Mouse (Mus musculus): ENCODE data around the gene Pdf.

The Pdf gene

GRCm38 (mm10) chr8:107048061-107048941 lies at the start of gene Pdf:
Gene Pdf, minus strand, starts transcription at chr8:107048614.
- DNase-seq (ENCODE audit: low read depth, low spot score) = peak; percentile 48

GRCm38 (mm10) chr8:107096366-107097036 lies 48.1 kb upstream of the Pdf start, which contains the start of gene Terf2:
Gene Terf2, minus strand, starts transcription at chr8:107096547.
- peak; percentile 80 for DNase-seq (ENCODE audit: low read depth, low spot score)

- DNase-seq (ENCODE audit: low read depth, low spot score) = no peak
Observed at GRCm38 (mm10) chr8:107095717-107096365, 47.4 kb upstream of the Pdf start.

GRCm38 (mm10) chr8:107090531-107090930 lies 42.1 kb upstream of the Pdf start:
- no peak for DNase-seq (ENCODE audit: low read depth, low spot score)

- no peak for DNase-seq (ENCODE audit: low read depth, low spot score)
Observed at GRCm38 (mm10) chr8:107088526-107089063, 40.2 kb upstream of the Pdf start.

GRCm38 (mm10) chr8:107086018-107086417 lies 37.6 kb upstream of the Pdf start:
- DNase-seq (ENCODE audit: low read depth, low spot score) = no peak

- no peak for DNase-seq (ENCODE audit: low read depth, low spot score)
Observed at GRCm38 (mm10) chr8:107085358-107085757, 36.9 kb upstream of the Pdf start.

GRCm38 (mm10) chr8:107076239-107076888 lies 27.9 kb upstream of the Pdf start:
- no peak for DNase-seq (ENCODE audit: low read depth, low spot score)

- DNase-seq (ENCODE audit: low read depth, low spot score) = no peak
Observed at GRCm38 (mm10) chr8:107074128-107074527, 25.7 kb upstream of the Pdf start.

- no peak for DNase-seq (ENCODE audit: low read depth, low spot score)
Observed at GRCm38 (mm10) chr8:107073706-107074105, 25.3 kb upstream of the Pdf start.

GRCm38 (mm10) chr8:107065511-107066496 lies 17.4 kb upstream of the Pdf start, which contains the start of gene Tmed6:
Gene Tmed6, minus strand, starts transcription at chr8:107065644.
- DNase-seq (ENCODE audit: low read depth, low spot score) = no peak

GRCm38 (mm10) chr8:107062613-107063012 lies 14.2 kb upstream of the Pdf start:
- DNase-seq (ENCODE audit: low read depth, low spot score) = no peak

- DNase-seq (ENCODE audit: low read depth, low spot score) = no peak
Observed at GRCm38 (mm10) chr8:107056973-107057369, 8.6 kb upstream of the Pdf start.

- DNase-seq (ENCODE audit: low read depth, low spot score) = peak; percentile 96
Observed at GRCm38 (mm10) chr8:107056076-107056972, 7.9 kb upstream of the Pdf start, which contains the start of the genes Cog8 and Nip7. Gene Cog8, minus strand, starts transcription at chr8:107056689. Gene Nip7, plus strand, starts transcription at chr8:107056877.

- no peak for DNase-seq (ENCODE audit: low read depth, low spot score)
Observed at GRCm38 (mm10) chr8:107052046-107052445, 3.6 kb upstream of the Pdf start.

GRCm38 (mm10) chr8:107049480-107049879 lies 1.1 kb upstream of the Pdf start:
- no peak for DNase-seq (ENCODE audit: low read depth, low spot score)

- DNase-seq (ENCODE audit: low read depth, low spot score) = no peak
Observed at GRCm38 (mm10) chr8:107046976-107047375, 1.4 kb downstream of the Pdf start.

GRCm38 (mm10) chr8:107045478-107045877 lies 2.9 kb downstream of the Pdf start:
- DNase-seq (ENCODE audit: low read depth, low spot score) = no peak

GRCm38 (mm10) chr8:107040632-107041031 lies 7.8 kb downstream of the Pdf start:
- DNase-seq (ENCODE audit: low read depth, low spot score) = no peak

Data from retina, adult 2 months (tissue).